Mouse (Mus musculus) inflammation-experienced regulatory T-cells, adult 6 months (primary cell): ENCODE measurements around the gene Gm42669. TPM values are rescaled to one million over a fixed set of nuclear protein-coding genes. Genes with fewer than 3 reads are reported as not detected.
A peak's percentile ranks its signal among the peaks of the same experiment; 100 is the strongest.

ENCODE experiments used
- ATAC-seq: one replicate; pipeline ENCODE4 v1.8.0; 2017
- polyA plus RNA-seq, 3 experiments: library from polyadenylated mRNA; unstranded; fragments of 100-300 nt; shearing (Covaris generic); gene quantifications; one replicate each; pipeline ENCODE4 v1.2.1; 2017

Gene Gm42669
- polyA plus RNA-seq: 1 to 10 TPM in 2 of 3 experiments, under 1 TPM in 1; 0.63 to 1.5 (median 1.1) TPM

DNA sequence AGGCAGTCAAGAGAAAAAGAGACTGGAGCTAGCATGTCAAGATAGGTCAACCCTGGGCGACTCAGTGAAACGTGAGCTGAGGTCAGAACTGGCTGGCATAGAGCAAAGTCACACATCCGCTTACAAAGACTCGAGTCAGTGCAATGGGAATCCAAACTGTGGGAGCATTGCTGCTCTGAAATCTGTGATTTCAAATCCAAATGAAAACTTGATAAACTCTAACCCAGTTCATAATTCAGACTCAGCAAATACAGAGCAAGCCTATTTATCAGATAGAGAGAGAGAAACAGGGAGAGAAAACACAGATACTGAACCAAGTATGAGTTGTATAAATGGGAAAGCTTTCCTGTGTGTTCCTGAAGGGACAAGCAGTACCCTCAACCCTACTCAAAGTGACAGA lies at the start of gene Gm42669:
Gene Gm42669 (plus strand): TSS at position 301 of the 400 bp plus-strand sequence.
- ATAC-seq: no peak

DNA sequence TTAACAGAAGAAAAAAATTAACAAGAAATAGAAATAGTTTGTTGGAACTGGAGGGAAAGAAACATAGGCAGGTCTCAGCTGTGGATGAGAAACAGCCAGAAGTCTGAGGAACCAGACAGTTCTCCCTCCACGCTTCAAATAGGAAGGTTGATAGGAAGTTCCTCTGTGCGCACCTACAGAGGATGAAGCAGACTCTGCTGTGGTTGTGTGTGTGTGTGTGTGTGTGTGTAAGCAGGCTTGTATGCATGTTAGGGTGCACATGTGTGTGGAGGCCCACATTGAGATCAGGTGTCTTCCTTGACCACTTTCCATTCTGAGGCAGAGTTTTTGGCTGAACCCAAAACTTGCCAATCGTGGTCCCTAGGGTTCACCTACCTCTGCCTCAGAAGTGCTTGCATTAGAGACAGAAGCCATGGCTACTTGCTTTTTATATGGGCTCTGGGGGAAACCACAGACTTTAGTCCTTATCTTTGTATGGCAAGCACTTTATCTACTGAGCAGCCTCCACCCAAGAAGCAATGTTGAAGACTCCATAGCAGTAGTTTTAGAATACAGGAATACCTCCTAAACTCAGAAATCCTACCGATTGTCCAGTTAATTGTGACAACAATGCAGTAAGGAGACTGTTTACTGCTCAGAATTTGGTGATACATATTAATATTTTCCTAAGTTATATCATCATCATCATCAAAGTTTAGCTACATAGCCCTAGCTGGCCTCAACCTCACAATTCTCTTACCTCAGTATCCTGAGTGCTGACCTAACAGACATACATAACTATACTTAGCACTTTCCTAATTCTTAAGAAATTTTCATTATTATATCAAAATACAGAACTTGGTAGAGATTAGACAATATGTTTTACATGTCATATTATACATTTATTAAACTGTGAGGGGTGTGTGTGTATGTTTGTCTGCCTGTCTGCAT lies 45.0 kb upstream of the Gm42669 start:
- ATAC-seq: no peak

DNA sequence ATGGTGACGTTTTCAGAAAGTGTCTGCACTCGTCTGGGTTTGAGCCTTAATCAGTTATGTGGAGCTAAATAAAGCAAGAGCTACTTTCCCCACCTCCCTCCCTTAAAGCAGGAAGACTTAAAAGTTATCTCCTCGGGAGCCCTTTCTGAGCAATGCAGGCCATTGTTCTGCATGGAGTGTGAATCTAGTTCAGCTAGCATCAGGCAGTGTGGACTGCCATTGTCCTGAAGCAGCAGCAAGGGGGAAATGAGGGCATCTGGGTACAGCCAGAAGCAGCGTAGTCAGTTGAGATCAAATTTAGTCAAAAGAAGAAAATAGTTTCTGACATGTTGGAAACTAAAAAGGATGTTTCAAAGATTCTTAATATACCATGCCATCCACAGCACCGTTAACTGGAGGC lies 40.9 kb upstream of the Gm42669 start:
- no peak for ATAC-seq

DNA sequence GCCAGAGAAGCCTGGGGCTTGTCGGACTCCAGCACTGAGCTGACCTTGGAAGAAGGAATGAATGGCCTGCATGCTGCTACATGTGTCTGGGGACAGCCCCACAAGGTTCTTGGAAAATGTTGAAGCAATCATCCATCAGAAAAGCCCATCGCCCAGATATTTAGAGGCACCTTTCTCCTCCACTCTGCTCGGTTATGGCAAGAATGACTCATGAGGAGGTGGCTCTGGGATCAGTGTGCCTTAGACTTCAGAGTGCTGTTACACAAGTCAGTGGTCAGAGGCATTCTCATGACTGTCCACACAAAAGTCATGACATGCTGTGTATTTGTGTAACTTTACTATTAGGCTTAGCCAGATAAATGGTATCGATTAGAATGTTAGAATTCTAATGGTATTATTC lies 40.3 kb upstream of the Gm42669 start:
- ATAC-seq: no peak

DNA sequence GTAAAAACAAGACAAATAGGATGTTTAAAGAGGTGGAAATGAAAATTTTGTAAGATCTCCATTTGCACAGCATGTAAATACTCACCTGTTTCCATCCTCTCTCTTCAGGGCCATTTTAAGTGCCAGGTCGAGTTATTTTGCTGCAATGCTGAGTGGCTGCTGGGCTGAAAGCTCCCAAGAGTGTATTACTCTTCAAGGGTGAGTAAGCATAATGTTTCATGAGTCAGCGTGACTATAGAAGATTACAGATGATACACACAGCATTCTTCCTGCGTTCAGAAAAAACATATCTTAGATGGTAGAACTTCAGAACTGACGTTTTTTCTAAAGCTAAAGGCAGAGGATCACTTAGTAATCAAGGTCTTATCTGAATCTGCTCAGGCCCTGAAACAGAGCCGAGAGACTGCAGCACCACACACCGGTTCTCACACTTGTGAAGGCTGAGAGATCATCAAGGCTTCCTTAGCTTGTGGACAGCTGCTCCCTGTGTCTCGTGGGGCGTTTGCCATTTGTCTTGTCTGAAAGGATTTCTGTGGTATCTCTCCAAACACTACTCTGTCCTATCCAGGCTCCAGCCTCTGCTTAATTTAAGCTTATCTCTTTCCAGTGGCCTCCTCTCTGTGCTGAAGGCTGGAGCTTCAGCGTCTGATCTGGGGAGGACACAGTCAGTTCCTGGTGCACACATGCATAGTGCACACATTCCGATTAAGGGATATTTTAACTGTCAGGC lies 36.7 kb upstream of the Gm42669 start:
- no peak for ATAC-seq

DNA sequence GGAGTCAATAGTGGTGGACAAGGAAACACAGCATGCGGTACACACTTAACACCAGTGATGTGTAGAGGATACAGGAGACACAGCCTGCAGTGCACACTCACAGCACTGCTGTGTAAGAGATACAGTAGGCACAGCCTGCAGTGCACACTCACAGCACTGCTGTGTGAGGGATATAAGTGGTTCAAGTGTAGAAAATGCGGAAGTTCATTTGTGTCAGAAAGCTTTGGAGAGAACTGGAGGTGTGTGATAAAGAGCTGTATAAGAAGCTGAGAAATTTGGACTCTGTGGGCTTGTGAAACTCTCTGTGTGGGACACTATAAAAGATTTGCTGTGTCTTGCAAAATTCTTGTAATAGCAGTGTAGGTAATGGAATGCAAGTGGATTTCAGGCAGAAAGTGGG lies 27.2 kb upstream of the Gm42669 start:
- ATAC-seq: no peak

DNA sequence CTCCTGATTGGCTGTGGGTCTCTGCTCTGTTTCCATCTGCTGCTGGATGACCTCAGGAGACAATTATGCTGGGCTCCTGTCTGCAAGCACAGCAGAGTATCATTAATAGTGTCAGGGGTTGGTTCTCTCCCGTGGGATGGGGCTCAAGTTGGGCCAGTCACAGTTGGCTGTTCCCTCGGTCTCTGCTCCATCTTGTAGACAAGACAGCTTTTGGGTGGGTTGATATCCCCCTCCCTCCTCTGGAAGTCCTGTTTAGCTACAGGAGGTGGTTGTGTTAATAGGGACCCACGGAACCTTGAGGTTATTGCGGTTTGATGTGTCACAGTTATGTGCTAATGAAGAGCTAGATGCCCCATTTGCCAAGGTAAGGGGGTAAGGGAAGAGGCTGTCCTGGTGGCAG lies 18.4 kb upstream of the Gm42669 start:
- no peak for ATAC-seq

GRCm38 (mm10) chr5:107491036-107491435 lies 16.4 kb upstream of the Gm42669 start:
- no peak for ATAC-seq

DNA sequence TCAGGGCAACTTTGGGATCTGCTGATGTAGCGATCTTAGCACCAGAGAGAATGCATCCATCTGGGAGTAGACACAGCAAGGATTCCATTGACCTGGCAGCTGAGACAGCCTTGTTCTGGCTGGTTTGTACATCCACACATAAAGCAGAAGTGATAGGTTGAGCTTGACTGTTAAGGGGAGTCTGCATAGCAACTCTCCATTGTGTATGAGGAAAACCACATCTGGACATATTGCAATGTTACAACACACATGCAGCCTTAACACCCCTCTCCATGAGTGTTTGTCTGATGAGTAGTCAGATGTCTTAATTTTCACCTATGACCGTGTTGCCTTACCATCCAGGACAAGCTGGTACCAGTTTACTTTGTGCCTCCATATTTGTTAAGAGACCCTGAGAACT lies 14.9 kb upstream of the Gm42669 start:
- no peak for ATAC-seq

DNA sequence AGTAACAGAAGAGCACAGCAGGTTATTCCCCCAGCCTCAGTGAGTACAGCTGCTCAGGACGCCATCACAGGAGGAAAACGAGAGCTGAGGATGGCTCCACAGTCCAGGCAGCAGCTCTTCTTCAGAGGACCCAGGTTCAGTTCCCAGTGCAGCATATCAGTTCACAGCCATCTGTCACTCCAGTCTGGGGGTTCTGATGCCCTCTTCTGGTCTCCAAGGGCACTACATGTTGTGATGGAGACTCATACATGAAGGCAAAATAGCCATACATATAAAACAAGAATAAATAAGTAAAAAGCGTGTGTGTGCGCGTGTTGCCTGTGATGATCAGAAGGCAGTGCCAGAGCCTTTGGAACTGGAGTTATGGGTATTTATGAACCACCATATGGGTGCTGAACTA lies 12.7 kb upstream of the Gm42669 start:
- no peak for ATAC-seq

DNA sequence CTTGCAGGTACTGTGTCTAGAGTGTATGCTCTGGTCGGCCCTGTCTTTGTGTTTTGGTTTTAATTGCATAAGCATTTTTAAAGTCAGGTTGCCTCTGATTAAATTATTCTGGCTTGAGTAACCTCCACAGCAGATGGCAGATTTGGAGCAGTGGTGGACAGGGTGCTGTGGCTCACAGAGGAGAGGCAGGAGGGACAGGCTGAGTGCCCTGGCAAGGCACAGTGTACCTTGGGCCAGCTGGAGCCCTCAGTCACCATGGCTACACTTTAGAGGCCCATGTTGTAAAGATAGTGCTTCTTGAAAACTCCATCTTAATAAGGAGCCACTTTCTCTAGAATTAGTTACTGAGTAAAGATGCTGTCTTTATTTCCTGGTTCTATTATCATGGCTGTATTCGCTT lies 11.4 kb upstream of the Gm42669 start:
- ATAC-seq: no peak

- peak; percentile 90 for ATAC-seq
These were observed 9.6 kb upstream of the Gm42669 start for GRCm38 (mm10) chr5:107497519-107498501.

DNA sequence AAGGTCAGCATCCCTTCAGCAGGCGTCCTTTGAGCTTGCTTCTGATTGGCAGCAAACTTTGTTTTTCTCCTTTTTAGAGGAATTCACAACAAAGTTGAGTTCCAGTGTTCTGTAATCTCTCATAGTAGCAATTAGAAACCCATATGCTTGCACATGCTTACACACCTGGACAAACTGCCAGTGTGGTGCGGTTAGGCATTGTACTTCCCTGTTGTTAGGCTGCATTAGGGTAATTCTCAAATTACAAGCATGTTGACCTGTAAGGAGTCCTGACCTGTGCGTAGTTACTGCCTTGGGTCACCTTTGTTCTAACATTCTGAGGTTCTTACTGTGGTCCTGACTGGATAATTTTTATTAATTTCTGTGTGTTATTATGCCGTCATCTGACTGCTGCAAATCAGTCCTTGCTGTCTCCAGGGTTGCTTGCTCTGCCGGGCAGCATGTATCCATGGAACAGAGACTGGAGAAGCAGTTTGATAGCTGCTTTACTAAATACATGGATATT lies 8.6 kb upstream of the Gm42669 start:
- no peak for ATAC-seq

DNA sequence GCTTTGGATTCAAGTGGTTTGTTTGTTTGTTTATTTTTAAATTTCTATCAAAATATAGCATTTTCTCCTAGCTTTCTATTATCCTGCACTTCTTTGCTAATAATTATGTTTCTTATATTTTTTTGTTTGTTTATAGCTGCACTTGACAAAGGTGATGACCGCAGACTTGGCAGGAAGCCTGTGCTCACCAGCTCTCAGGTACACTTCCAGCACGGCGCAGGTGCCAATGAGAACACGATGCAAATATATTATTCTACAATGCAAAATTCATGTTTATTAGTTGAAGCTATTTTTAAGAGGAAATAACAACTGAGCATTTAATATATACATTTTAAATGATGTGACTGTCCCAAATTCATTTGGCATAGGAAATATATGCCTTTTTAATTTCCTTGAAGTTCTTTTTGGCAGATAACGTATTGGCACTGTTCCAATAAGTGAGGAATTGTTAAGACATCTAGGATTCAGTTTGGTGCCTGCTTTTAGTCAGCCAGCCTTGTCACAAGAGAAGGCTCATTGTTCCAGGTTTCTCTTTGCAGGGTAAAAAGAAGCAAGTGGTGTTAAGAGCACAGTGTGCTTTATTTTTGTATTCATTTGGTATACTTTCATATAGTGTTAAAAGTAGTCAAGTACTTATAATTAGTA lies 7.4 kb upstream of the Gm42669 start:
- ATAC-seq: no peak

DNA sequence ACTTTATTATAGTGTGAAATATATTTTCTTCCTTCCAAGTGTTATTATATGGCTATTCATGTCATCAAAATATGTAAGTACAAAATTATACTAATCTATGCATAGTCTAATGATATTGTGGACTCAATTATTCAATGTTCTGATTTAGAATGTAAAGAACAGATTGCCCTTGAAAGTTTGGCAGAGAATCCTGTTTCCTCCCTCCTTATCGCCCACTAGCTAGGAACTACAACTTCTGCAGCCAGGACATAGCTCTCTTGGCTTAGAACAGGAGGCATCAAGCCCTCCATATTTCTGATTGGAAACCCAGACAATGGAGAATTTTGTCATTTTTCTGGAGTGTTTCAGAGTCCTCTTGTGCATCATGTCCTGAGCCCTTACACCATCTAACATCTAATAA lies 6.7 kb upstream of the Gm42669 start:
- ATAC-seq: no peak

DNA sequence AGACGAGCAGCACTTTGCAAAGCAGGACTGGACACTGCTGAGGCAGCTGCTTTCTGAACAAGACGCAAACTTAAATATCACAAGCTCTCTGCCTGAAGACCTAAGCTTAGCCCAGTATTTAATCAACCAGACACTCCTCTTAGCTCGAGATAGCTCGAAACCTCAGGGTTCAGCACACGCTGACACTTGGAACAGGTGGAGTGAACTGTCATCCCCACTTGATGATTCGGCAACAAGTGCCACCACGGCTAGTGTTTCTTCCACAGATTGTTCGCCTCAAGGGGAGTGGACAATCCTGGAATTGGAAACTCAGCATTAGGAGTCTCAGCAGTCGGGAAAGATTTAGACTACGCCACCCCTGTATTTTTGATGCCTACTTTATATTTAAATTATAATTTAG lies 3.1 kb downstream of the Gm42669 start:
- no peak for ATAC-seq

GRCm38 (mm10) chr5:107511326-107511725 lies 3.9 kb downstream of the Gm42669 start:
- no peak for ATAC-seq

- peak; percentile 92 for ATAC-seq
These were observed 6.2 kb downstream of the Gm42669 start for GRCm38 (mm10) chr5:107513583-107513982.

GRCm38 (mm10) chr5:107515453-107515852 lies 8.0 kb downstream of the Gm42669 start:
- no peak for ATAC-seq

- ATAC-seq: no peak
These were observed 8.7 kb downstream of the Gm42669 start for GRCm38 (mm10) chr5:107516087-107516486.

DNA sequence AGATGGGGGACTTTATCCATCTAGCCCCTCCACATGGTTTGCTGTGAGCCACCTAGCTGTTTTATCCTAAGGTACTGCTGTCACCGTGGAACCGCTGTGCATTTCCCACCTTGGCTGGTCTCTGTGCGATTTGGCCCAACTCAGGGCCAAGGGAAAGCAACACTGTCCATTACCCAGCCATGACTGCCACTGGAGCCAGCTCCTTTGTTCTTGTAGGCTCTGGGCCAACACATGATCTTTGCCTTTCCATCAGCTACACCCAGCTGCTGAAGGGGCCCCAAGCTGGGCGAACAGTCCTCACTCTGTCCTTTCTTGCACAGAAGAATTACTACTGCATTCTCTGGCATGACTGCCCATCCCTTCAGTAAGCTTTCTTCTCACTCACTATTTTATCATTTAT lies 11.2 kb downstream of the Gm42669 start:
- ATAC-seq: no peak

- ATAC-seq: no peak
These were observed 14.0 kb downstream of the Gm42669 start for GRCm38 (mm10) chr5:107521386-107521785.
